Mouse (Mus musculus) heart, embryonic 16.5 days (tissue): ENCODE data around the gene Rnf4. TPM values are rescaled to one million over a fixed set of nuclear protein-coding genes. Genes with fewer than 3 reads are reported as not detected.

ENCODE experiments used
- ATAC-seq: fragments of 200-750 bp; cut with Nextera tagmentation; replicated peaks from 2 replicates; pipeline ENCODE4 v1.8.0; 2017; ENCODE audit warnings: moderate number of reproducible peaks; ENCODE audit not compliant: insufficient read depth, low FRiP score; ENCODE audit errors: extremely low read depth
- H3K27ac ChIP-seq: fragments of 300-500 bp; sonication (generic); 2 replicates; pipeline ENCODE4 v1.5.1; 2014; ENCODE audit warnings: mild to moderate bottlenecking, low read length, control low read depth, moderate library complexity
- H3K27me3 ChIP-seq: fragments of 300-500 bp; sonication (generic); 2 replicates; pipeline ENCODE4 v1.6.1; 2014; ENCODE audit warnings: low read length, mixed read lengths; ENCODE audit not compliant: control insufficient read depth, insufficient read depth
- H3K36me3 ChIP-seq: fragments of 300-500 bp; sonication (generic); 2 replicates; pipeline ENCODE4 v1.6.1; 2014; ENCODE audit not compliant: control insufficient read depth, insufficient read depth
- H3K4me1 ChIP-seq: fragments of 300-500 bp; sonication (generic); 2 replicates; pipeline ENCODE4 v1.6.1; 2014; ENCODE audit warnings: low read length, mixed read lengths; ENCODE audit not compliant: control insufficient read depth, insufficient read depth
- H3K4me2 ChIP-seq: fragments of 300-500 bp; sonication (generic); 2 replicates; pipeline ENCODE4 v1.6.1; 2014; ENCODE audit warnings: low read depth, mild to moderate bottlenecking, control low read depth, low read length
- H3K4me3 ChIP-seq: fragments of 300-500 bp; sonication (generic); 2 replicates; pipeline ENCODE4 v1.5.1; 2014; ENCODE audit warnings: mild to moderate bottlenecking, control low read depth, low read length
- H3K9ac ChIP-seq: fragments of 300-500 bp; sonication (generic); 2 replicates; pipeline ENCODE4 v1.6.1; 2014; ENCODE audit warnings: low read length, control low read depth
- H3K9me3 ChIP-seq: fragments of 300-500 bp; sonication (generic); replicated peaks from 2 replicates; pipeline ENCODE4 v1.6.1; 2016; ENCODE audit warnings: low read length; ENCODE audit not compliant: control insufficient read depth
- WGBS: fragments of 180-500 bp; shearing (Covaris S2); extraction: QIAGEN DNeasy Blood & Tissue Kit; methylation state at CpG from one replicate; pipeline ENCODE4 v1.1.7; 2014; 5-methylcytosine and 5-hydroxymethylcytosine counted together
- polyA plus RNA-seq: library from polyadenylated mRNA; unstranded; fragments of >200 nt; fragmentation: Nextera tagmentation; extraction: Ambion mirVana; gene quantifications from 2 replicates; pipeline ENCODE4 v1.2.1, GENCODE M21; 2015

The Rnf4 gene
- polyA plus RNA-seq, 1 experiment from 2014 or later = 111 TPM

GRCm38 (mm10) chr5:34385616-34386015 is 49.5 kb downstream of the Rnf4 start:
- Histone ChIP-seq H3K4me2 (no peak overlapping the region), H3K27ac (no peak overlapping the region), H3K4me1 (no peaks in the 10 kb centered on the region), H3K9ac (no peak overlapping the region), H3K27me3 (no peaks in the 10 kb centered on the region), H3K9me3 (peaks cover 5% of the 10 kb centered on the region), H3K36me3 (peaks cover 7% of the 10 kb centered on the region; the same call in 1 of the 2 replicates), H3K4me3 (no peak overlapping the region)
- no peak for ATAC-seq
- 96% methylated on average over 5 of the region's 5 CpGs for WGBS

GRCm38 (mm10) chr5:34386744-34387143 is 50.7 kb downstream of the Rnf4 start:
- no peak overlapping the region for H3K27ac ChIP-seq
- ATAC-seq = no peak

GRCm38 (mm10) chr5:34393251-34393650 is 57.2 kb downstream of the Rnf4 start:
- H3K9me3 ChIP-seq = no peaks in the 10 kb centered on the region
- 88% methylated on average over 8 of the region's 8 CpGs for WGBS
- ATAC-seq = no peak
- no peaks in the 10 kb centered on the region for H3K36me3 ChIP-seq
- H3K4me3 ChIP-seq = no peak overlapping the region
- peaks cover 9% of the 10 kb centered on the region; the same call in 1 of the 2 replicates for H3K4me1 ChIP-seq
- no peak overlapping the region for H3K9ac ChIP-seq
- H3K27me3 ChIP-seq = no peaks in the 10 kb centered on the region
- no peak overlapping the region for H3K27ac ChIP-seq
- no peak overlapping the region for H3K4me2 ChIP-seq

More at GRCm38 (mm10) chr5:34386744-34387143, 50.7 kb downstream of the Rnf4 start:
- Histone ChIP-seq H3K27me3 (no peaks in the 10 kb centered on the region), H3K36me3 (peaks cover 7% of the 10 kb centered on the region; the same call in 1 of the 2 replicates), H3K4me1 (no peaks in the 10 kb centered on the region), H3K9me3 (peaks cover 5% of the 10 kb centered on the region), H3K9ac (no peak overlapping the region), H3K4me2 (no peak overlapping the region), H3K4me3 (no peak overlapping the region)
- 94% methylated on average over 2 of the region's 2 CpGs for WGBS

GRCm38 (mm10) chr5:34395347-34395746 is 59.3 kb downstream of the Rnf4 start:
- H3K4me1 ChIP-seq = peaks cover 11% of the 10 kb centered on the region
- 89% methylated on average over 1 of the region's 1 CpGs for WGBS
- no peaks in the 10 kb centered on the region for H3K9me3 ChIP-seq
- no peaks in the 10 kb centered on the region for H3K27me3 ChIP-seq
- H3K9ac ChIP-seq = no peak overlapping the region
- no peak overlapping the region for H3K27ac ChIP-seq
- no peak overlapping the region for H3K4me3 ChIP-seq
- ATAC-seq = no peak
- no peak overlapping the region for H3K4me2 ChIP-seq
- H3K36me3 ChIP-seq = no peaks in the 10 kb centered on the region

- no peak overlapping the region for H3K27ac ChIP-seq
- no peaks in the 10 kb centered on the region for H3K27me3 ChIP-seq
- WGBS = 85% methylated on average over 2 of the region's 2 CpGs
- H3K4me3 ChIP-seq = no peak overlapping the region
- no peak overlapping the region for H3K4me2 ChIP-seq
- H3K9me3 ChIP-seq = no peaks in the 10 kb centered on the region
- peaks cover 11% of the 10 kb centered on the region for H3K4me1 ChIP-seq
- ATAC-seq = no peak
- no peaks in the 10 kb centered on the region for H3K36me3 ChIP-seq
- H3K9ac ChIP-seq = no peak overlapping the region
Observed at GRCm38 (mm10) chr5:34395850-34396540, 59.9 kb downstream of the Rnf4 start.

GRCm38 (mm10) chr5:34397866-34398265 is 61.8 kb downstream of the Rnf4 start:
- Histone ChIP-seq H3K36me3 (no peaks in the 10 kb centered on the region), H3K27ac (no peak overlapping the region), H3K4me1 (peaks cover 16% of the 10 kb centered on the region), H3K4me3 (no peak overlapping the region), H3K9me3 (no peaks in the 10 kb centered on the region), H3K27me3 (no peaks in the 10 kb centered on the region), H3K9ac (no peak overlapping the region), H3K4me2 (no peak overlapping the region)
- no peak for ATAC-seq
- WGBS = 86% methylated on average over 2 of the region's 2 CpGs

- Histone ChIP-seq H3K4me2 (no peak overlapping the region), H3K9me3 (no peaks in the 10 kb centered on the region), H3K4me3 (no peak overlapping the region), H3K4me1 (peaks cover 20% of the 10 kb centered on the region), H3K27ac (no peak overlapping the region), H3K9ac (no peak overlapping the region), H3K27me3 (no peaks in the 10 kb centered on the region), H3K36me3 (no peaks in the 10 kb centered on the region)
- WGBS = 63% methylated on average over 1 of the region's 1 CpGs
- ATAC-seq = no peak
Observed at GRCm38 (mm10) chr5:34398326-34398725, 62.2 kb downstream of the Rnf4 start.

Other genes with a start within 250 kb of the Rnf4 start
- gene Poln, start 166.8 kb upstream of the Rnf4 start, polyA plus RNA-seq = 0.22 and 0.55 TPM in 2 replicates
- 22.3 and 28.4 TPM in 2 replicates for gene Haus3, start 166.8 kb upstream of the Rnf4 start, polyA plus RNA-seq
- gene Mxd4, start 148.6 kb upstream of the Rnf4 start, polyA plus RNA-seq = 26.6 and 32.2 TPM in 2 replicates
- gene Zfyve28, start 47.8 kb upstream of the Rnf4 start, polyA plus RNA-seq = 0.49 and 0.72 TPM in 2 replicates
- 0.08 TPM in 1 of 2 replicates, not detected in the other for gene Cfap99, start 47.7 kb upstream of the Rnf4 start, polyA plus RNA-seq
- 7.3 and 7.5 TPM in 2 replicates for gene Fam193a, start 33.6 kb downstream of the Rnf4 start, polyA plus RNA-seq
- 18.2 and 19.5 TPM in 2 replicates for gene Tnip2, start 177.7 kb downstream of the Rnf4 start, polyA plus RNA-seq
- gene Sh3bp2, start 189.5 kb downstream of the Rnf4 start, polyA plus RNA-seq = 3.9 and 4.6 TPM in 2 replicates
- 158 and 160 TPM in 2 replicates for gene Add1, start 237.4 kb downstream of the Rnf4 start, polyA plus RNA-seq